17 mouse cellular contexts compared by ENCODE assay signal in genomic region chr4:59668050-59668449, GRCm38 (mm10). TPM values are rescaled to one million over a fixed set of nuclear protein-coding genes. Genes with fewer than 3 reads are reported as not detected.
DNase-seq lines count a peak whose midpoint lies in the region; ATAC-seq and TF ChIP-seq lines count a peak whose summit lies in the region.
"Had no signal": no experiment of that assay in that cellular context is flagged by ENCODE, and none has a peak within 500 bp of the region (broad histone marks: within the 10 kb centered on the region; RNA-seq: fewer than 3 reads in every experiment).

No protein-coding gene starts in this region.

- 54% methylated on average over 3 of the region's 3 CpGs for WGBS in kidney, embryonic 14.5 days
- WGBS in kidney, adult 2 months = 83% methylated on average over 3 of the region's 3 CpGs
- 31% methylated on average over 3 of the region's 3 CpGs for WGBS in limb, embryonic 12.5 days
- WGBS in forebrain, embryonic 15.5 days = 51% methylated on average over 3 of the region's 3 CpGs

- DNase-seq in kidney, adult 2 months = no peak
- DNase-seq in retina, adult 2 months (ENCODE audit: low read depth, low spot score) = peak; percentile 46
- no peak for DNase-seq in retina, embryonic 14.5 days (ENCODE audit: low spot score)
- DNase-seq in thymus, postnatal 4 days = no peak
- DNase-seq: cerebellum, postnatal 14 days; gastrocnemius, postnatal 25 days; heart, postnatal 14 days; kidney, postnatal 10 days; layer of hippocampus, adult 9-11 months; lung, postnatal 4 days; right cerebral cortex, postnatal 14 days; thymus, postnatal 36 days had no signal

- no peaks in the 10 kb centered on the region for H3K27me3 ChIP-seq in kidney, embryonic 14.5 days (ENCODE audit: control insufficient read depth, insufficient read depth, low read length)
- H3K27me3 ChIP-seq in kidney, adult 2 months (replicated peaks; ENCODE audit: control insufficient read depth, insufficient read depth, low read length) = no peaks in the 10 kb centered on the region
- no peaks in the 10 kb centered on the region for H3K27me3 ChIP-seq in limb, embryonic 12.5 days
- H3K27me3 ChIP-seq in forebrain, embryonic 15.5 days = no peaks in the 10 kb centered on the region

- no peak overlapping the region for H3K27ac ChIP-seq in kidney, embryonic 14.5 days (ENCODE audit: low read depth, low read length)
- no peak overlapping the region for H3K27ac ChIP-seq in kidney, adult 2 months (ENCODE audit: insufficient read depth, low read depth, low read length)
- H3K27ac ChIP-seq in limb, embryonic 12.5 days = no peak overlapping the region
- H3K27ac ChIP-seq in forebrain, embryonic 15.5 days (replicated peaks) = no peak overlapping the region
- H3K27ac ChIP-seq: heart, embryonic 10.5 days had no signal

- ATAC-seq in kidney, embryonic 14.5 days (ENCODE audit: low FRiP score, low TSS enrichment) = peak; percentile 69; the same call in 1 of the 2 replicates
- peak; percentile 81; the same call in 1 of the 2 replicates for ATAC-seq in limb, embryonic 12.5 days (ENCODE audit: insufficient number of reproducible peaks, insufficient read depth, low FRiP score, low TSS enrichment, low read depth)
- ATAC-seq in forebrain, embryonic 15.5 days (replicated peaks) = no peak
- ATAC-seq: forebrain, embryonic 16.5 days had no signal

- H3K9ac ChIP-seq in kidney, embryonic 14.5 days (ENCODE audit: low read depth, low read length) = no peak overlapping the region
- no peak overlapping the region for H3K9ac ChIP-seq in limb, embryonic 12.5 days (replicated peaks)
- H3K9ac ChIP-seq in forebrain, embryonic 15.5 days (replicated peaks) = no peak overlapping the region

- no peak overlapping the region for H3K4me3 ChIP-seq in kidney, embryonic 14.5 days (ENCODE audit: low read length)
- H3K4me3 ChIP-seq in kidney, adult 2 months (ENCODE audit: insufficient read depth, low read depth, low read length) = no peak overlapping the region
- no peak overlapping the region for H3K4me3 ChIP-seq in limb, embryonic 12.5 days (replicated peaks)
- H3K4me3 ChIP-seq in forebrain, embryonic 15.5 days = no peak overlapping the region
- H3K4me3 ChIP-seq: heart, embryonic 10.5 days had no signal

- H3K9me3 ChIP-seq in kidney, embryonic 14.5 days (ENCODE audit: control insufficient read depth, low read length) = no peaks in the 10 kb centered on the region
- peaks cover 8% of the 10 kb centered on the region; the same call in 1 of the 2 replicates for H3K9me3 ChIP-seq in limb, embryonic 12.5 days
- no peaks in the 10 kb centered on the region for H3K9me3 ChIP-seq in forebrain, embryonic 15.5 days
- H3K9me3 ChIP-seq: heart, embryonic 10.5 days had no signal

- no peak for TF ChIP-seq CTCF in kidney, adult 2 months (conservative IDR thresholded peaks at IDR 0.05; ENCODE audit: insufficient read depth, insufficient read length, low read depth, low read length)

- no peak overlapping the region for H3K4me2 ChIP-seq in kidney, embryonic 14.5 days (replicated peaks; ENCODE audit: low read depth, low read length)
- H3K4me2 ChIP-seq in limb, embryonic 12.5 days = no peak overlapping the region
- no peak overlapping the region for H3K4me2 ChIP-seq in forebrain, embryonic 15.5 days (replicated peaks)

- no peak for TF ChIP-seq POLR2A in kidney, adult 2 months (IDR thresholded peaks at IDR 0.05; ENCODE audit: low read depth, low read length)

- H3K36me3 ChIP-seq in kidney, embryonic 14.5 days (ENCODE audit: control insufficient read depth, insufficient read depth, low read length) = no peaks in the 10 kb centered on the region
- no peaks in the 10 kb centered on the region for H3K36me3 ChIP-seq in kidney, adult 2 months (ENCODE audit: control insufficient read depth, insufficient read depth, low read length)
- no peaks in the 10 kb centered on the region for H3K36me3 ChIP-seq in limb, embryonic 12.5 days
- no peaks in the 10 kb centered on the region for H3K36me3 ChIP-seq in forebrain, embryonic 15.5 days

- no peaks in the 10 kb centered on the region for H3K4me1 ChIP-seq in kidney, embryonic 14.5 days (ENCODE audit: control insufficient read depth, insufficient read depth, low read length)
- no peaks in the 10 kb centered on the region; the same call in 1 of the 2 replicates for H3K4me1 ChIP-seq in kidney, adult 2 months (ENCODE audit: control insufficient read depth, insufficient read depth, low read length)
- H3K4me1 ChIP-seq in limb, embryonic 12.5 days (replicated peaks) = peaks cover 15% of the 10 kb centered on the region; the same call in 1 of the 2 replicates
- no peaks in the 10 kb centered on the region for H3K4me1 ChIP-seq in forebrain, embryonic 15.5 days

RNA-seq across cellular contexts. Expression of gene E130308A19Rik, which starts 42.0 kb away (rescaled TPM):
- 29.7 and 47.3 TPM in 2 replicates for polyA plus RNA-seq in kidney, embryonic 14.5 days (2014; fragmentation: Nextera tagmentation; extraction: Ambion mirVana)
- polyA plus RNA-seq in kidney, adult 2 months (2012; rRNA removed) = 9.6 and 10.8 TPM in 2 replicates
- 35.2 and 36.3 TPM in 2 replicates for polyA plus RNA-seq in limb, embryonic 12.5 days (2016; fragmentation: Nextera tagmentation; extraction: Ambion mirVana)
- polyA plus RNA-seq in forebrain, embryonic 15.5 days (2015; fragmentation: Nextera tagmentation; extraction: Ambion mirVana) = 32.5 and 36.6 TPM in 2 replicates
